Mouse (Mus musculus) liver, embryonic 14.5 days (tissue): Measurements from ENCODE around the gene Mmp21. TPM values are rescaled to one million over a fixed set of nuclear protein-coding genes. Genes with fewer than 3 reads are reported as not detected.
"Not testable (repeated sequence)": the region's sequence is repeated elsewhere in the genome, so short reads cannot be mapped to it uniquely, and the experiment has no call there.

ENCODE experiments used
- ATAC-seq: fragments of 200-750 bp; cut with Nextera tagmentation; 2 replicates; pipeline ENCODE4 v1.8.0; 2017; ENCODE audit warnings: moderate number of reproducible peaks, mild to moderate bottlenecking, moderate library complexity; ENCODE audit not compliant: insufficient read depth
- DNase-seq, 3 experiments: peaks; one replicate each; pipeline ENCODE4 v3.0.0-alpha.2; 2012 to 2013; ENCODE audit warnings: low read depth in 3 of 3, low spot score in 3 of 3
- H3K27ac ChIP-seq: fragments of 300-500 bp; sonication (generic); 2 replicates; pipeline ENCODE4 v1.5.1; 2014; ENCODE audit warnings: moderate library complexity, mild to moderate bottlenecking, control low read depth, inconsistent platforms
- H3K27me3 ChIP-seq: fragments of 300-500 bp; sonication (generic); 2 replicates; pipeline ENCODE4 v1.6.1; 2014; ENCODE audit warnings: mild to moderate bottlenecking, low read length, moderate library complexity; ENCODE audit not compliant: control insufficient read depth, insufficient read depth
- H3K36me3 ChIP-seq: fragments of 300-500 bp; sonication (generic); replicated peaks from 2 replicates; pipeline ENCODE4 v1.6.1; 2014; ENCODE audit warnings: low read depth; ENCODE audit not compliant: control insufficient read depth, insufficient read depth
- H3K4me1 ChIP-seq, 2 experiments: fragments of 200-500 bp in 1 of 2; fragments of 300-500 bp in 1 of 2; sonication (generic) in 1 of 2; replicated peaks; 2 replicates each; pipeline ENCODE4 v1.6.1; 2012 to 2014; ENCODE audit warnings: antibody characterized with exemption in 1 of 2, inconsistent platforms in 1 of 2, low read length in 1 of 2; ENCODE audit not compliant: control insufficient read depth in 2 of 2, insufficient read depth in 2 of 2
- H3K4me2 ChIP-seq: fragments of 300-500 bp; sonication (generic); 2 replicates; pipeline ENCODE4 v1.6.1; 2014; ENCODE audit warnings: low read depth, mild to moderate bottlenecking, control low read depth, moderate library complexity
- H3K4me3 ChIP-seq, 2 experiments: fragments of 200-500 bp in 1 of 2; fragments of 300-500 bp in 1 of 2; sonication (generic) in 1 of 2; 2 replicates each; pipeline ENCODE4 v1.5.1; 2012 to 2014; ENCODE audit warnings: low read depth in 2 of 2, low read length in 2 of 2, mild to moderate bottlenecking in 2 of 2, control low read depth in 1 of 2, inconsistent platforms in 1 of 2, moderate library complexity in 1 of 2; ENCODE audit not compliant: insufficient read depth in 1 of 2
- H3K9ac ChIP-seq: fragments of 300-500 bp; sonication (generic); replicated peaks from 2 replicates; pipeline ENCODE4 v1.6.1; 2014; ENCODE audit warnings: mild to moderate bottlenecking, control low read depth, moderate library complexity
- H3K9me3 ChIP-seq: fragments of 300-500 bp; sonication (generic); 2 replicates; pipeline ENCODE4 v1.6.1; 2016; ENCODE audit warnings: low read length, mixed read lengths; ENCODE audit not compliant: control insufficient read depth
- CTCF ChIP-seq: IDR thresholded peaks from 2 replicates; pipeline ENCODE4 v1.5.1; 2016; ENCODE audit warnings: antibody characterized with exemption, low read depth, control low read depth
- EP300 ChIP-seq: IDR thresholded peaks from 2 replicates; pipeline ENCODE4 v1.6.1; 2016; ENCODE audit warnings: antibody characterized with exemption, low read depth
- WGBS: fragments of 180-500 bp; shearing (Covaris S2); extraction: QIAGEN DNeasy Blood & Tissue Kit; methylation state at CpG from one replicate; pipeline ENCODE4 v1.1.7; 2014; ENCODE audit not compliant: insufficient replicate concordance; 5-methylcytosine and 5-hydroxymethylcytosine counted together
- polyA plus RNA-seq, 2 experiments: library from polyadenylated mRNA; depleted of rRNA in 1 of 2; stranded (reverse) in 1 of 2; unstranded in 1 of 2; fragments of >200 nt; fragmentation: Nextera tagmentation in 1 of 2; extraction: Ambion mirVana in 1 of 2; gene quantifications; 2 replicates each; pipeline versions ENCODE4 v1.2.1 to v1.2.3; 2012 to 2014

Gene Mmp21
- polyA plus RNA-seq, 2 experiments, result 0.08 TPM; not detected in 1

DNA sequence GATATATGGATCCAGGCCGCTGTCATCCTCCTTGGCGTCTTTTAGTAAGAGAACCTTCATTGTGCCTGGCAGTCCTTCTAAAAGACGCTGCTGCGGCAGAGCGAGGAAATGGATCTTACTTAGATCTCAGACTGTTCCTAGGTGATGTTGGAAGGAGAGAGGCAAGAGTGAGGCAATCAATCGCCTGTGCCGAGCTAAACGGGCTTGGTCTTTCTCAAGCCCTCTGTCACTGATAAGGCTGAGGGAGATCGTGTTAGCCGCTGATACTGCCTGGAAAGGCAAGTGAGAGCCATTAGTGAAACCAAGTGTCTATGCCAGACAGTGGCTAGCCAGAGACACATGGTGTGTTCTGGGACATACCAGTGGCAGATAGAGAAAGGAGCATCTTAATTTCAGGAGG, 22.5 kb upstream of the Mmp21 start:
- Histone ChIP-seq H3K27me3 (no peaks in the 10 kb centered on the region), H3K4me1 (peaks cover 41 to 52% of the 10 kb centered on the region in 2 experiments), H3K36me3 (peaks cover 38% of the 10 kb centered on the region), H3K4me3 (peak overlapping the region; percentile 82 to 86), H3K27ac (peak overlapping the region; percentile 96), H3K9me3 (no peaks in the 10 kb centered on the region), H3K9ac (peak overlapping the region; percentile 97), H3K4me2 (peak overlapping the region; percentile 97)
- DNase-seq (peak; percentile 91 to 94 (median 92)), ATAC-seq (peak; percentile 82)
- 13% methylated on average over 10 of the region's 10 CpGs for WGBS
- TF ChIP-seq CTCF (no peak), EP300 (peak; percentile 97)

DNA sequence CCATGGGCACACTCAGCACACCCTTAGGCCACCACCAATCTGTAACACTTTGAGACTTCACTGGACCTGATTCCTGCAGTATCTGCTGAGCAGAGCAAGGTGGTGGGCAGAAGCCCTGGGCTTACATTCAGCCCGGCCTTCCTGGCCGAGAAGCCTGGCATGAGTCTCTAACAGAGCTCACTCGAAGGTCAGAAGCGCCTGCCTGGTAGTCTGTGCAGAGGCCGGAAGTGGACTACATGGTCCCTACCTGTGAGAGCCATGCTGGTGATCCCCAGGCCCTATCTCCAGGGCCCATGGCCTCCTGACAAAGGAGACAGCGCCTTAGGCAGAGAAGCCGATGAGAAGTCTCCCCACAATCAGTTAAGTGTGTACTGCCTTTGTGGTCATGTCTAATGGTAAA, 21.5 kb upstream of the Mmp21 start:
- H3K27me3 ChIP-seq, result no peaks in the 10 kb centered on the region
- peak overlapping the region; percentile 97 for H3K9ac ChIP-seq
- WGBS, result 42% methylated on average over 7 of the region's 7 CpGs
- peak overlapping the region; percentile 97 for H3K4me2 ChIP-seq
- H3K27ac ChIP-seq, result peak overlapping the region; percentile 96
- H3K36me3 ChIP-seq, result peaks cover 47% of the 10 kb centered on the region
- peak overlapping the region; percentile 82 to 86 for H3K4me3 ChIP-seq
- DNase-seq, result no peak
- ATAC-seq, result no peak
- no peaks in the 10 kb centered on the region for H3K9me3 ChIP-seq
- no peak for TF ChIP-seq EP300
- TF ChIP-seq CTCF, result no peak
- peaks cover 50 to 60% of the 10 kb centered on the region in 2 experiments for H3K4me1 ChIP-seq

DNA sequence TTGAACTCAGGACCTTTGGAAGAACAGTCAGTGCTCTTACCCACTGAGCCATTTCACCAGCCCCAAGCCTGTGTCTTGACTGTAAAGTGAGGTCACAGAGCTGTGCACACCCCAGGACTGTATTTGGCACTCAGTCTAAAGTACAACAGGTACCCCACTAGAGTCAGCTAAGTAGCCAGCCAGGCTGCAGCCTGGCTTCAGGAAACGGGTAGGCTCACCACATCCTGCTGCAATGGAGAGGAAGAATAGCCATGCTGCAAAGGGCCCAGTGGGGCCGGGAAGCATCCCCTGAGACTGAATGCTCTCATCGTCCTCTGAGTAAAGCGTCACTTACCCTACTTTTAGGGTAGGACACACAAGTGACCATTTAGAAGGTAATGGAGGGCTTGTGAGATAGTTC, 20.0 kb upstream of the Mmp21 start:
- peaks cover 62% of the 10 kb centered on the region for H3K36me3 ChIP-seq
- peaks cover 54 to 62% of the 10 kb centered on the region in 2 experiments for H3K4me1 ChIP-seq
- H3K4me2 ChIP-seq, result peak overlapping the region; percentile 97
- H3K9me3 ChIP-seq, result no peaks in the 10 kb centered on the region
- H3K9ac ChIP-seq, result peak overlapping the region; percentile 97
- no peak for ATAC-seq
- WGBS, result 58% methylated on average over 4 of the region's 4 CpGs
- no peak for DNase-seq
- peak overlapping the region; percentile 96 for H3K27ac ChIP-seq
- TF ChIP-seq EP300, result no peak
- no peak for TF ChIP-seq CTCF
- H3K27me3 ChIP-seq, result no peaks in the 10 kb centered on the region
- peak overlapping the region; percentile 82 to 86 for H3K4me3 ChIP-seq

DNA sequence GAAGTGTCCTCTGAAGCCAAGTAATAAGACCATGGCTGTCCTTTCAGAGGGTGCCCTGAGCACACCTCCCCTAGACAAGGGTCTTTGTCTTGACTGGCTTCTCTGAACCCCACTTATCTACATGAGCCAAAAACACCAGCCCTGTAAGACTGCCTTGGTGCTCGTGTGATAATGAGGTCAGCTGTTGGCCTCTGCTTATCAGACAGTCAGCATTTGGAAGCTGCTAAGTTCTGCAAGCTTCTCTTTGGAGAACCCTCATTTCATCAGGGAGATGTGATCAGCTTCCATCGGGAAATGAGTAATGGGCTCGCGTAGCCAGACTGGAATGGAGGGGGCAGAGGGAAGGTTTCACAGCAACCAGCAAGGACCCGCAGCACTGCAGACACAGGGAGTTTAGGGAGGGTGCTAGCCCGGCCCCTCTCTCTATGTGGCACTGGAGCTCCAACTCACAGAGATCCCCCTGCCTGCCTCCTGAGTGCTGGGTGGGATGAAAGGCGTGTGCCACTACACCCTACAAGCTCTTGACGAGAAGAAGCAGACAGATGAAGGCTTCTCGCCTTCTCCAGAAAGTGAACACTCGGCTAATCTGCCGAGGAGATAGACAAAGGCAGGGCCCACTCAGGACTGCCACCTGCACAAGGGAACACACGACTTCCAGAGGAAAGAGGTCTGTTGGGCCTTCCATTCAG, 18.3 kb upstream of the Mmp21 start:
- peak overlapping the region; percentile 97 for H3K4me2 ChIP-seq
- H3K4me1 ChIP-seq, result peaks cover 38 to 47% of the 10 kb centered on the region in 2 experiments

DNA sequence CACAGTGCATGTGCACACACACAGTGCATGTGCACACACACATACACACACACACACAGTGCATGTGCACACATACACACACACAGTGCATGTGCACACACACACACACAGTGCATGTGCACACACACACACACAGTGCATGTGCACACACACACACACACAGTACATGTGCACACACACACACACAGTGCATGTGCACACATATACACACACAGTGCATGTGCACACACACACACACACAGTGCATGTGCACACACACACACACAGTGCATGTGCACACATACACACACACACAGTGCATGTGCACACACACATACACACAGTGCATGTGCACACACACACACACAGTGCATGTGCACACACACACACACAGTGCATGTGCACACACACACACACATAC, 5.8 kb upstream of the Mmp21 start:
- not testable (repeated sequence) for H3K4me3 ChIP-seq, DNase-seq, H3K9me3 ChIP-seq, H3K27ac ChIP-seq, H3K4me2 ChIP-seq, H3K27me3 ChIP-seq, ATAC-seq, H3K9ac ChIP-seq, H3K4me1 ChIP-seq
- peaks cover 50% of the 10 kb centered on the region for H3K36me3 ChIP-seq

More for the DNA sequence above, 18.3 kb upstream of the Mmp21 start:
- H3K9ac ChIP-seq, result peak overlapping the region; percentile 97
- peak overlapping the region; percentile 59 to 82 for H3K4me3 ChIP-seq
- H3K9me3 ChIP-seq, result no peaks in the 10 kb centered on the region
- peak; percentile 80 to 87 (median 83) for DNase-seq
- peaks cover 68% of the 10 kb centered on the region for H3K36me3 ChIP-seq
- TF ChIP-seq CTCF (no peak), EP300 (peak; percentile 97)
- H3K27ac ChIP-seq, result peak overlapping the region; percentile 96
- no peaks in the 10 kb centered on the region for H3K27me3 ChIP-seq
- peak; percentile 81 for ATAC-seq
- 11% methylated on average over 12 of the region's 12 CpGs for WGBS
